Mouse (Mus musculus) hindbrain, embryonic 12.5 days (tissue): ENCODE results near the gene Tent2. TPM values are rescaled to one million over a fixed set of nuclear protein-coding genes. Genes with fewer than 3 reads are reported as not detected.
A peak's percentile ranks its signal among the peaks of the same experiment; 100 is the strongest.

Source experiments
- ATAC-seq: fragments of 200-750 bp; cut with Nextera tagmentation; 2 replicates; pipeline ENCODE4 v1.8.0; 2017; ENCODE audit warnings: moderate TSS enrichment; ENCODE audit not compliant: low FRiP score
- H3K27ac ChIP-seq: fragments of 300-500 bp; sonication (generic); 2 replicates; pipeline ENCODE4 v1.5.1; 2016; ENCODE audit warnings: mild to moderate bottlenecking
- H3K27me3 ChIP-seq: fragments of 300-500 bp; sonication (generic); 2 replicates; pipeline ENCODE4 v1.6.1; 2016; ENCODE audit warnings: mild to moderate bottlenecking
- H3K36me3 ChIP-seq: fragments of 300-500 bp; sonication (generic); 2 replicates; pipeline ENCODE4 v1.6.1; 2016; ENCODE audit warnings: mild to moderate bottlenecking
- H3K4me1 ChIP-seq: fragments of 300-500 bp; sonication (generic); 2 replicates; pipeline ENCODE4 v1.6.1; 2016
- H3K4me2 ChIP-seq: fragments of 300-500 bp; sonication (generic); replicated peaks from 2 replicates; pipeline ENCODE4 v1.6.1; 2016; ENCODE audit warnings: mild to moderate bottlenecking
- H3K4me3 ChIP-seq: fragments of 300-500 bp; sonication (generic); 2 replicates; pipeline ENCODE4 v1.5.1; 2016; ENCODE audit warnings: mild to moderate bottlenecking
- H3K9ac ChIP-seq: fragments of 300-500 bp; sonication (generic); 2 replicates; pipeline ENCODE4 v1.6.1; 2016; ENCODE audit warnings: mild to moderate bottlenecking, moderate library complexity
- H3K9me3 ChIP-seq: fragments of 300-500 bp; sonication (generic); replicated peaks from 2 replicates; pipeline ENCODE4 v1.6.1; 2016; ENCODE audit warnings: mild to moderate bottlenecking
- WGBS: fragments of 180-500 bp; shearing (Covaris S2); methylation state at CpG from one replicate; pipeline ENCODE4 v1.1.7; 2016; 5-methylcytosine and 5-hydroxymethylcytosine counted together
- polyA plus RNA-seq: library from polyadenylated mRNA; unstranded; fragments of >200 nt; fragmentation: Nextera tagmentation; extraction: Ambion mirVana; gene quantifications from 2 replicates; pipeline ENCODE4 v1.2.1, GENCODE M21; 2016

The Tent2 gene
- polyA plus RNA-seq: 55.7 and 64.0 TPM in 2 replicates

- Histone ChIP-seq H3K36me3 (no peaks in the 10 kb centered on the region), H3K4me2 (peak within 1 kb of the TSS; percentile 77), H3K9ac (peak within 1 kb of the TSS; percentile 92), H3K4me1 (peaks cover 16% of the 10 kb centered on the region), H3K4me3 (peak within 1 kb of the TSS; percentile 86), H3K27me3 (no peaks in the 10 kb centered on the region), H3K27ac (peak within 1 kb of the TSS; percentile 94), H3K9me3 (no peaks in the 10 kb centered on the region)
- ATAC-seq: peak; percentile 99
- WGBS: under 1% methylated on average over 71 of the region's 72 CpGs
These were observed at the start of gene Tent2 for GRCm38 (mm10) chr13:93191831-93192645. Tent2 (minus strand) TSS chr13:93192385.

- H3K9ac ChIP-seq: no peak overlapping the region
These were observed 49.0 kb upstream of the Tent2 start for GRCm38 (mm10) chr13:93241180-93241579.

DNA sequence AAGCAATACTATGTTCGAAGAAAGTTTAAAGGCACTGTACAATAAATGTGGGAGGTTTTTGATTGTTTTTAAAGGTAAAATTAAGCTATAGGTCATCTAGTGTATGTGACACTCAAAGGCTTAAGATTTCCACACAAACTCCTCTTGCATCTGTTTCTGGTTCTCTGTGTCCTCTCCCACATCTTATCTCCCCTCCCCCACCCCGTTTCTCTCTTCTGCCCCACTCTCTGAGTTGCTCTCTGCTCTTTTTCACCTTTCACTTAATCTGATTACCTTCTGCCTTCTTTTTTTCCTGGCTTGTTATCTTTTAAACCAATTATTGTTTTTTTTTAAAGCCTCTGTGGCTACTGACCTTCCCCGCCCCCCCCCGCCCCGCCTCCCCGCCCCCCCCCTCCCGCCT is 47.4 kb upstream of the Tent2 start:
- H3K27ac ChIP-seq: no peak overlapping the region
- 0 out of 2 replicates have a peak, but pooled peaks cover 3% of the 10 kb centered on the region for H3K4me1 ChIP-seq

More at GRCm38 (mm10) chr13:93241180-93241579, 49.0 kb upstream of the Tent2 start:
- 0 out of 2 replicates have a peak, but pooled peaks cover 3% of the 10 kb centered on the region for H3K4me1 ChIP-seq
- no peak overlapping the region for H3K4me3 ChIP-seq
- no peaks in the 10 kb centered on the region for H3K36me3 ChIP-seq
- H3K27ac ChIP-seq: no peak overlapping the region
- H3K9me3 ChIP-seq: no peaks in the 10 kb centered on the region
- ATAC-seq: no peak
- no peaks in the 10 kb centered on the region for H3K27me3 ChIP-seq
- no peak overlapping the region for H3K4me2 ChIP-seq
- 50% methylated on average over 3 of the region's 3 CpGs for WGBS

DNA sequence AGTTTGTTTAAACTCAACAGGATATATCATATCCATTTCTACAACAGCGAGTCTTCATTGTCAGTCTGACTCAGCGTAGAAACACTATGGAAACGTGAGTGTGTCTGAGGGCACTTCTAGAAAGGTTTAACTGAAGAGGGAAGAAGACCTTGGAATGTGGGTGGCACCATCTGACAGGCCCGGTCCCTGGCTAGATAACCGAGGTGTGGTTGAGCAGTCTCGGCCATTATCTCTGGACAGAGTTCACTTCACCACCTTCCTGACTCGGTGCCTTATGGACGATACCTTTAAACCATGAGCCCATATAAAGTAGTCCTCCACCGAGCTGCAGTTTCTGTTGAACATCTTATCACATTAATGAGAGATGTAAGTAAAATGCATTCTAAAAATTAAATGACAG is 46.9 kb upstream of the Tent2 start:
- H3K27ac ChIP-seq: no peak overlapping the region
- 88% methylated on average over 9 of the region's 9 CpGs for WGBS
- no peak overlapping the region for H3K4me2 ChIP-seq

More for the DNA sequence above, 47.4 kb upstream of the Tent2 start:
- Histone ChIP-seq H3K36me3 (no peaks in the 10 kb centered on the region), H3K27me3 (no peaks in the 10 kb centered on the region), H3K9ac (no peak overlapping the region), H3K4me2 (no peak overlapping the region), H3K4me3 (no peak overlapping the region), H3K9me3 (no peaks in the 10 kb centered on the region)
- WGBS: 75% methylated on average over 3 of the region's 7 CpGs
- ATAC-seq: no peak

GRCm38 (mm10) chr13:93237677-93238398 is 45.7 kb upstream of the Tent2 start:
- ATAC-seq: no peak
- H3K4me2 ChIP-seq: no peak overlapping the region
- 81% methylated on average over 9 of the region's 9 CpGs for WGBS

More for the DNA sequence above, 46.9 kb upstream of the Tent2 start:
- Histone ChIP-seq H3K36me3 (no peaks in the 10 kb centered on the region), H3K4me1 (0 out of 2 replicates have a peak, but pooled peaks cover 3% of the 10 kb centered on the region), H3K27me3 (no peaks in the 10 kb centered on the region), H3K9me3 (no peaks in the 10 kb centered on the region), H3K4me3 (no peak overlapping the region), H3K9ac (no peak overlapping the region)
- no peak for ATAC-seq

DNA sequence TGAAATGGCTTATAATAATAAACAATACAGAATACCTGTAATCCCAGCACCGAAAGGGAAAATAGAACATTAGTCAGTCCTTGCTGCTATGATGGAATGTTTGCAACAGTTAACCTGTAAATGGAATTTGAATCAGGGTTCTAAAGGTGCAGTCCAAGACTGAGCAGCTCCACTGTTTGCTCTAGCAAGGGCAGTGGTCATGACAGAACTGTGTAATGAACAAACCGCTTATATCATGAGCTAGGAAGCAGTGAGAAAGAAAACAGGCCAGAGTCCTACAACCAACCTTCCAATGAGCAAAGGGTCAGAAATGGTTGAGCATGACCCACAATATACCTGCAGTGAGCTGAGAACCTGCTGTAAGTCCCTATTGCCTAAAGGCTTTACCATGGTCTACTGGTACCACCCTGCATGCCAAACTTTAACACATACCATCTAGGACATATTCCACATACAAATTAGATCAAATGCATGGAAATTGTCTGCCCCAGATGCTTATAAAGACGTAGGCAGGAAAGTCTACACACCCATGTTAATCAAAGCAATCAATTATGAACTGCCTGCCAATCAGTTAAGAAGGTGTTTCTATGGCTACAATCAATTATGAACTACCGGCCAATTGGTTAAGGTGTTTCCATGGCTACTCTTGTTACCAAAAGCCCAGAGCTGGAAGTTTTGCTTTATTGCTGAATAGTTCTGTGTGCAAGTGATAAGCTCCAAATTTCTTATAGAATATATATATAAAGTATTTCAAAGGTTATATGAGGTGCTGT is 42.3 kb upstream of the Tent2 start:
- Histone ChIP-seq H3K36me3 (no peaks in the 10 kb centered on the region), H3K9ac (no peak overlapping the region), H3K27ac (no peak overlapping the region), H3K4me3 (no peak overlapping the region), H3K27me3 (no peaks in the 10 kb centered on the region), H3K9me3 (no peaks in the 10 kb centered on the region), H3K4me2 (no peak overlapping the region), H3K4me1 (no peaks in the 10 kb centered on the region)
- WGBS: 83% methylated on average over 4 of the region's 4 CpGs
- no peak for ATAC-seq

More at GRCm38 (mm10) chr13:93237677-93238398, 45.7 kb upstream of the Tent2 start:
- Histone ChIP-seq H3K27ac (no peak overlapping the region), H3K4me3 (no peak overlapping the region), H3K27me3 (no peaks in the 10 kb centered on the region), H3K9ac (no peak overlapping the region), H3K4me1 (0 out of 2 replicates have a peak, but pooled peaks cover 3% of the 10 kb centered on the region), H3K36me3 (no peaks in the 10 kb centered on the region), H3K9me3 (no peaks in the 10 kb centered on the region)

GRCm38 (mm10) chr13:93232335-93232734 is 40.1 kb upstream of the Tent2 start:
- H3K9ac ChIP-seq: no peak overlapping the region
- H3K4me3 ChIP-seq: no peak overlapping the region
- no peaks in the 10 kb centered on the region for H3K27me3 ChIP-seq
- 82% methylated on average over 7 of the region's 7 CpGs for WGBS
- no peak overlapping the region for H3K27ac ChIP-seq
- H3K4me1 ChIP-seq: no peaks in the 10 kb centered on the region
- H3K36me3 ChIP-seq: no peaks in the 10 kb centered on the region
- ATAC-seq: no peak
- H3K4me2 ChIP-seq: no peak overlapping the region
- no peaks in the 10 kb centered on the region for H3K9me3 ChIP-seq

DNA sequence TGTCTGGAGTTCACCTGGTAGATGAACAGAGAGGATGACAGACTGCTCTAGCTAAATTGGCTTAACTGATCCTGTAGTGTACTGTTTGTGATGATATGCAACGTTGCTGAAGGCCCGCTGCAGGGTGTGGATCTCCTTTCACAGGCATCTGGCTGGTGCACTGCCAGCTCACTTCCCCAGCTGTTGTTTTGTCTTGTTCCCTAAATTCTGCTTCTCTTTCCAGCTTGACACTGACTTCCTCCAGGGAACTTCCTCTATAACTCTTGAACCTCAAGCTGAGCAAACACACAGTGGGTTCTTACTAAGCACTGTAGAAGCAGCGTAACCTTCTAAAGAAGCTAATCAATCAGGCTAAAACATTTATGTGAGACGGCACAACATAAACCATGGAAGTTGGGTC is 38.8 kb upstream of the Tent2 start:
- no peak for ATAC-seq

DNA sequence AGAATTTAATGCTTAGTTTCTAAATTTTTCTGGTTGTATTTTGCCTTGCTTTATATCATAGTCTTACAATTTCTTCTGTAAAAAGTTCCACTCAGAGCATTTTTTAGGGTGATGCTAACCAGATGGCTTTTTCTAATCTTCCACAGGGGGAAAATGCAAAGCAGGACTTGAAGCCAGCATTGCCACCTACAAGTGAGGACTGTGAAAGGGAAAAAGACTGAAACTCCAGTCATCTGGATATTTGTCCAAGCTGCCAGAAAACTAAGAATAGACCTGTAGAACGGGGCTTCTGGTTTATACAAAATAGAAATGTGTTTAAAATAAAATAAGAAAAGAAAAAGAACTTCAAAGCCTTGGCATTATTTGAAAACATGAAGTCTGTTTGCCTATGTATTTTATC is 19.6 kb upstream of the Tent2 start:
- Histone ChIP-seq H3K27me3 (no peaks in the 10 kb centered on the region), H3K9me3 (no peaks in the 10 kb centered on the region; the same call in 1 of the 2 replicates), H3K4me1 (no peaks in the 10 kb centered on the region), H3K9ac (no peak overlapping the region), H3K4me3 (no peak overlapping the region), H3K36me3 (no peaks in the 10 kb centered on the region), H3K27ac (no peak overlapping the region), H3K4me2 (no peak overlapping the region)
- WGBS: 87% methylated on average over 1 of the region's 1 CpGs
- no peak for ATAC-seq

More for the DNA sequence above, 38.8 kb upstream of the Tent2 start:
- Histone ChIP-seq H3K4me3 (no peak overlapping the region), H3K36me3 (no peaks in the 10 kb centered on the region), H3K4me1 (no peaks in the 10 kb centered on the region), H3K9me3 (no peaks in the 10 kb centered on the region), H3K27ac (no peak overlapping the region), H3K4me2 (no peak overlapping the region), H3K9ac (no peak overlapping the region), H3K27me3 (no peaks in the 10 kb centered on the region)
- 80% methylated on average over 4 of the region's 4 CpGs for WGBS

- ATAC-seq: no peak
- H3K4me3 ChIP-seq: peak overlapping the region; percentile 86
- peak overlapping the region; percentile 77 for H3K4me2 ChIP-seq
- 66% methylated on average over 5 of the region's 5 CpGs for WGBS
- H3K4me1 ChIP-seq: peaks cover 16% of the 10 kb centered on the region
- H3K9ac ChIP-seq: peak overlapping the region; percentile 92
- no peaks in the 10 kb centered on the region for H3K27me3 ChIP-seq
- H3K27ac ChIP-seq: peak overlapping the region; percentile 94
- no peaks in the 10 kb centered on the region for H3K36me3 ChIP-seq
- no peaks in the 10 kb centered on the region for H3K9me3 ChIP-seq
These were observed 451 bp upstream of the Tent2 start for GRCm38 (mm10) chr13:93192646-93193026.

DNA sequence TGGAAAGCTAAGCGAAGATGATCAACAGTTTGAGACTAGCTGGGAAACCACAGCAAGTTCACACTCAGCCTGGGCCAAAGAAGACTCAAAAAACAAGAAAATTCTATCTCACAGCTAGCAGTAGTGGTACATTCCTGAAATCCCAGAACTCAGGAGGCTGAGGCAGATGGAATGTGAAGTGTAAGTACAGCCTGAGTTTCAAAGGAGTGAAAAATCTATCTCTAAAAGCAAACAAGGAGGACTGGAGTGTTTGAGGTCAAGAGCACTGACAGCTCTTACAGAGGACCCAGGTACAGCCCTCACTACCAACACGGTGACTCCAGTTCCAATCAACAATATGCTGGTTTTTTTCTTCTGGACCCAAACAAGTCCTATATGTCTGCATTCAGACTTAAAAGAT is 2.8 kb downstream of the Tent2 start:
- Histone ChIP-seq H3K9ac (no peak overlapping the region), H3K27me3 (no peaks in the 10 kb centered on the region), H3K9me3 (no peaks in the 10 kb centered on the region), H3K4me3 (no peak overlapping the region), H3K4me1 (peaks cover 16% of the 10 kb centered on the region), H3K4me2 (no peak overlapping the region), H3K27ac (no peak overlapping the region), H3K36me3 (no peaks in the 10 kb centered on the region)
- ATAC-seq: no peak
- WGBS: 82% methylated on average over 2 of the region's 2 CpGs

DNA sequence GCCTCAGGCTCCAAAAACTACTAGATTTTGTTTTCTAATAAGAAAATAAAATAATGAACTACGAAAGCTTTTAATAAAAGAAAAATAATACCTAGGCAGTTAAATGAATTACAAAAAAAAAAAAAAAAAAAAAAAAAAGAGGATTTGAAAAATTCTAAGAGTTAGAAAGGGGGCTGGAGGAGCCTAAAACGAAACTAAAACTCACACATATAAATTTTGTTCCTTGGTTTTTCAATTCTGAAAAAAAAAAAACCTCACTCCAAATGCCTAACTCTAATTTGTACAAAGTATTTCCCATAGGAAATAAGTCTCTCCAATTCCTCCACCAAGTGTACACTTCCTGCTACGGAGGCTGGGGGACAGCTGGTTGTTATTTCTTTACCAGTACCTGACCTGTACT is 3.4 kb downstream of the Tent2 start:
- 90% methylated on average over 3 of the region's 3 CpGs for WGBS
- H3K4me2 ChIP-seq: no peak overlapping the region
- H3K27ac ChIP-seq: no peak overlapping the region
- no peaks in the 10 kb centered on the region for H3K27me3 ChIP-seq
- no peaks in the 10 kb centered on the region for H3K9me3 ChIP-seq
- ATAC-seq: no peak
- H3K4me3 ChIP-seq: no peak overlapping the region
- no peak overlapping the region for H3K9ac ChIP-seq
- no peaks in the 10 kb centered on the region for H3K36me3 ChIP-seq
- H3K4me1 ChIP-seq: peaks cover 16% of the 10 kb centered on the region
